Mouse (Mus musculus) cerebellum, adult 8-10 months (tissue): ENCODE results near the gene Grhl1.

Source experiments
- DNase-seq: peaks from one replicate; pipeline ENCODE4 v3.0.0; 2022

The Grhl1 gene

GRCm38 (mm10) chr12:24650415-24651062, 78.5 kb downstream of the Grhl1 start:
- DNase-seq = no peak

GRCm38 (mm10) chr12:24651063-24651557, 79.0 kb downstream of the Grhl1 start, which contains the start of gene Klf11:
Gene Klf11 (plus strand): TSS chr12:24651274.
- peak; percentile 95 for DNase-seq

GRCm38 (mm10) chr12:24651642-24652342, 79.7 kb downstream of the Grhl1 start:
- peak; percentile 87 for DNase-seq

- no peak for DNase-seq
Observed at GRCm38 (mm10) chr12:24654065-24654862, 82.2 kb downstream of the Grhl1 start.

GRCm38 (mm10) chr12:24656436-24656835, 84.4 kb downstream of the Grhl1 start:
- DNase-seq = no peak

GRCm38 (mm10) chr12:24658998-24659397, 86.9 kb downstream of the Grhl1 start:
- DNase-seq = no peak

- no peak for DNase-seq
Observed at GRCm38 (mm10) chr12:24659923-24660322, 87.8 kb downstream of the Grhl1 start.

GRCm38 (mm10) chr12:24661100-24661499, 89.0 kb downstream of the Grhl1 start:
- no peak for DNase-seq

- no peak for DNase-seq
Observed at GRCm38 (mm10) chr12:24662131-24662530, 90.0 kb downstream of the Grhl1 start.
